ENCODE assay signal across 28 mouse cellular contexts in genomic region chr13:35398192-35398591, GRCm38 (mm10).
A peak's percentile ranks its signal among the peaks of the same experiment; 100 is the strongest.
DNase-seq lines count a peak whose midpoint lies in the region; ATAC-seq lines count a peak whose summit lies in the region.
"Had no signal": no experiment of that assay in that cellular context is flagged by ENCODE, and none has a peak within 500 bp of the region (broad histone marks: within the 10 kb centered on the region; RNA-seq: fewer than 3 reads in every experiment).

No protein-coding gene starts in this region.

- WGBS in heart, embryonic 12.5 days = 37% methylated on average over 8 of the region's 8 CpGs

- H3K4me3 ChIP-seq in heart, embryonic 12.5 days = no peak overlapping the region
- H3K4me3 ChIP-seq: heart, adult 2 months; hindbrain, embryonic 10.5 days; limb, embryonic 12.5 days; liver, embryonic 12.5 days; midbrain, embryonic 10.5 days; myocyte; neural tube, embryonic 13.5 days; stomach, embryonic 15.5 days had no signal

- H3K4me2 ChIP-seq in heart, embryonic 12.5 days = no peak overlapping the region
- H3K4me2 ChIP-seq: limb, embryonic 12.5 days; liver, embryonic 12.5 days; neural tube, embryonic 13.5 days; stomach, embryonic 15.5 days had no signal

- H3K9me3 ChIP-seq in heart, embryonic 12.5 days (replicated peaks) = no peaks in the 10 kb centered on the region
- H3K9me3 ChIP-seq: hindbrain, embryonic 10.5 days; limb, embryonic 12.5 days; liver, embryonic 12.5 days; midbrain, embryonic 10.5 days; neural tube, embryonic 13.5 days; stomach, embryonic 15.5 days had no signal

- intact Hi-C loops in left cerebral cortex, postnatal 4 days (cut with DNase I) = no loop called here
- intact Hi-C loops in left cerebral cortex, postnatal 36 days (cut with DNase I) = no loop called here

- no peaks in the 10 kb centered on the region for H3K27me3 ChIP-seq in heart, embryonic 12.5 days (replicated peaks)
- H3K27me3 ChIP-seq: limb, embryonic 12.5 days; liver, embryonic 12.5 days; neural tube, embryonic 13.5 days; stomach, embryonic 15.5 days had no signal

- no peak for ATAC-seq in heart, embryonic 12.5 days (ENCODE audit: insufficient number of reproducible peaks, low FRiP score)
- ATAC-seq: forebrain, embryonic 14.5 days; hindbrain, postnatal 0 days; liver, embryonic 12.5 days; midbrain, embryonic 16.5 days had no signal

- H3K4me1 ChIP-seq in heart, embryonic 12.5 days (replicated peaks) = peaks cover 25% of the 10 kb centered on the region
- H3K4me1 ChIP-seq: neural tube, embryonic 13.5 days had no signal

- no peaks in the 10 kb centered on the region for H3K36me3 ChIP-seq in heart, embryonic 12.5 days
- H3K36me3 ChIP-seq: hindbrain, embryonic 10.5 days; limb, embryonic 12.5 days; liver, embryonic 12.5 days; midbrain, embryonic 10.5 days; neural tube, embryonic 13.5 days; stomach, embryonic 15.5 days had no signal

- H3K27ac ChIP-seq in heart, embryonic 12.5 days (ENCODE audit: poor library complexity, severe bottlenecking) = 0 out of 2 replicates have a peak overlapping the region, but pooled peaks have one; percentile 11
- H3K27ac ChIP-seq: heart, adult 2 months; hindbrain, embryonic 10.5 days; hindbrain, postnatal 0 days; limb, embryonic 12.5 days; liver, embryonic 12.5 days; midbrain, embryonic 10.5 days; neural tube, embryonic 13.5 days; stomach, embryonic 15.5 days had no signal

- no peak for DNase-seq in heart, postnatal 4 days
- peak; percentile 10 for DNase-seq in left cerebral cortex, adult 11 months (ENCODE audit: low spot score)
- DNase-seq in left cerebral cortex, postnatal 4 days = no peak
- peak; percentile 9 to 13 for DNase-seq in frontal cortex, postnatal 14 days (ENCODE audit: low spot score in 2 of 2)
- peak; percentile 7 to 24 for DNase-seq in left cerebral cortex, postnatal 36 days (ENCODE audit: low spot score in 2 of 2)
- no peak for DNase-seq in ovary, adult 18-20 months (ENCODE audit: low spot score)
- no peak for DNase-seq in ovary, postnatal 14 days (ENCODE audit: low spot score)
- DNase-seq: adrenal gland, postnatal 14 days; cerebellum, adult 9-10 months; gastrocnemius, postnatal 25 days; kidney, adult 11 months; kidney, postnatal 4 days; lung, adult 18-20 months; lung, postnatal 10 days; thymus, adult 18-20 months; thymus, postnatal 36 days had no signal

- H3K9ac ChIP-seq in heart, embryonic 12.5 days = no peak overlapping the region
- H3K9ac ChIP-seq: limb, embryonic 12.5 days; liver, embryonic 12.5 days; neural tube, embryonic 13.5 days; stomach, embryonic 15.5 days had no signal

Comparison
In these comparisons a context has a peak if more than half of its experiments do, and no peak if none do; other contexts are left out.
1. DNase-seq: peak in left cerebral cortex, adult 11 months (single experiment), frontal cortex, postnatal 14 days (2 of 2) and left cerebral cortex, postnatal 36 days (2 of 2); none in heart, postnatal 4 days (single experiment), left cerebral cortex, postnatal 4 days (single experiment), ovary, adult 18-20 months (single experiment) and ovary, postnatal 14 days (single experiment).